Mouse (Mus musculus) midbrain, embryonic 14.5 days (tissue): Measurements from ENCODE around the gene Dirc2. TPM values are rescaled to one million over a fixed set of nuclear protein-coding genes. Genes with fewer than 3 reads are reported as not detected.

Source experiments
- ATAC-seq: fragments of 200-750 bp; cut with Nextera tagmentation; 2 replicates; pipeline ENCODE4 v1.8.0; 2017; ENCODE audit warnings: moderate number of reproducible peaks, moderate library complexity; ENCODE audit not compliant: low FRiP score, low TSS enrichment
- DNase-seq: peaks from one replicate; pipeline ENCODE4 v3.0.0-alpha.2; 2015
- H3K27ac ChIP-seq: fragments of 300-500 bp; sonication (generic); replicated peaks from 2 replicates; pipeline ENCODE4 v1.5.1; 2014; ENCODE audit warnings: mild to moderate bottlenecking, low read depth, low read length, moderate library complexity
- H3K27me3 ChIP-seq: fragments of 300-500 bp; sonication (generic); 2 replicates; pipeline ENCODE4 v1.6.1; 2014; ENCODE audit warnings: low read length, control low read depth, mixed read lengths; ENCODE audit not compliant: control insufficient read depth, insufficient read depth
- H3K36me3 ChIP-seq: fragments of 300-500 bp; sonication (generic); 2 replicates; pipeline ENCODE4 v1.6.1; 2014; ENCODE audit warnings: low read length, control low read depth; ENCODE audit not compliant: control insufficient read depth, insufficient read depth
- H3K4me1 ChIP-seq: fragments of 300-500 bp; sonication (generic); 2 replicates; pipeline ENCODE4 v1.6.1; 2014; ENCODE audit warnings: mild to moderate bottlenecking, antibody characterized with exemption, low read length, control low read depth; ENCODE audit not compliant: control insufficient read depth, insufficient read depth
- H3K4me2 ChIP-seq: fragments of 300-500 bp; sonication (generic); 2 replicates; pipeline ENCODE4 v1.6.1; 2014; ENCODE audit warnings: mild to moderate bottlenecking, low read length, moderate library complexity
- H3K4me3 ChIP-seq: fragments of 300-500 bp; sonication (generic); replicated peaks from 2 replicates; pipeline ENCODE4 v1.5.1; 2014; ENCODE audit warnings: low read depth, low read length
- H3K9ac ChIP-seq: fragments of 300-500 bp; sonication (generic); replicated peaks from 2 replicates; pipeline ENCODE4 v1.6.1; 2014; ENCODE audit warnings: mild to moderate bottlenecking, low read length, moderate library complexity
- H3K9me3 ChIP-seq: fragments of 300-500 bp; sonication (generic); 2 replicates; pipeline ENCODE4 v1.6.1; 2016; ENCODE audit warnings: low read length, control low read depth, mixed read lengths; ENCODE audit not compliant: control insufficient read depth
- WGBS: fragments of 180-500 bp; shearing (Covaris S2); extraction: QIAGEN DNeasy Blood & Tissue Kit; methylation state at CpG from one replicate; pipeline ENCODE4 v1.1.7; 2014; 5-methylcytosine and 5-hydroxymethylcytosine counted together
- polyA plus RNA-seq: library from polyadenylated mRNA; unstranded; fragments of >200 nt; fragmentation: Nextera tagmentation; extraction: Ambion mirVana; gene quantifications from 2 replicates; pipeline ENCODE4 v1.2.1, GENCODE M21; 2014

The Dirc2 gene
- polyA plus RNA-seq, 1 experiment from 2014 or later = 44.5 TPM

DNA sequence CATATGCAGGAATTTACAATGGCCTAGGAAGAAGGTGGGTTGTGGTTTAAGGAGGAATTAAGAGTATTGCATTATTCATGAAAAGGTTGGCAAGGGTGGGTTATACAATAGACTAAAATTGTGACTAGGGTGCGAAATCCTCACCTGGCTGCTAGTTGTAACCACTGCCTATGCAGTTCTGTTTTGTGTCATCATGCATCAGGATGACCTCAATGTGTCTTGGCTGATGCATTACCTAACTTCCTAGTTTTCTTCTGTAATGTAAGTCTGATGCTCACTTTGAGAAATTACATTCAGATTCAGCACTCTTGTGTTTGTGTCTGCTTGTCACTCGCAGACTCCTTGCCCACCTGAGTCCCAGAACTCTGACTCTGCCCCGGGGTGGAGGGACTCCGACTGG is 17.3 kb downstream of the Dirc2 start:
- ATAC-seq = no peak
- WGBS = 83% methylated on average over 4 of the region's 4 CpGs

DNA sequence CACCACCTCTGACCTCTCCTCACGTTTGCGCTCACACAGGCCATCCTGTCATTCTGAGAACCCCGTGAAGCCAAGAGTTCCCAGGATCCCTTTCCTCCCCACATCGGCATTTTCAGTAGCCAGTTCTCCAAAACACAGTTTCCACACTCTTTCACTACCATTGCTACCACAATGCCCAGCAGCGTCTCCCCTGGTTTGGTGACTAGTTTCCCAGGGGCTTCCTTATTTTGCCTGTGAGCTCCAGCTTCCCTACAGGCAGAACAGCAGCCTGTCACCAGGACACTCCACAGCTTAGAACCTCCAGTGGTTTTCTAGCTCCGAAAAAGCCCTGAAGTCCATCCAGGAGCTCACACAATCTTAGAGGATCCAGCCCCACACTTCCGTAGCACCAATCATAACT is 19.8 kb downstream of the Dirc2 start:
- DNase-seq (no peak), ATAC-seq (no peak)
- no peak overlapping the region for H3K4me2 ChIP-seq
- H3K9ac ChIP-seq = no peak overlapping the region
- no peaks in the 10 kb centered on the region for H3K4me1 ChIP-seq
- H3K27ac ChIP-seq = no peak overlapping the region
- H3K27me3 ChIP-seq = no peaks in the 10 kb centered on the region
- H3K36me3 ChIP-seq = no peaks in the 10 kb centered on the region; the same call in 1 of the 2 replicates
- 80% methylated on average over 7 of the region's 7 CpGs for WGBS
- H3K9me3 ChIP-seq = no peaks in the 10 kb centered on the region
- H3K4me3 ChIP-seq = no peak overlapping the region

More for the DNA sequence above, 17.3 kb downstream of the Dirc2 start:
- H3K27me3 ChIP-seq = no peaks in the 10 kb centered on the region
- no peaks in the 10 kb centered on the region for H3K4me1 ChIP-seq
- H3K36me3 ChIP-seq = no peaks in the 10 kb centered on the region; the same call in 1 of the 2 replicates
- DNase-seq = no peak
- no peaks in the 10 kb centered on the region for H3K9me3 ChIP-seq
- H3K4me2 ChIP-seq = no peak overlapping the region
- H3K27ac ChIP-seq = no peak overlapping the region
- no peak overlapping the region for H3K9ac ChIP-seq
- H3K4me3 ChIP-seq = no peak overlapping the region

DNA sequence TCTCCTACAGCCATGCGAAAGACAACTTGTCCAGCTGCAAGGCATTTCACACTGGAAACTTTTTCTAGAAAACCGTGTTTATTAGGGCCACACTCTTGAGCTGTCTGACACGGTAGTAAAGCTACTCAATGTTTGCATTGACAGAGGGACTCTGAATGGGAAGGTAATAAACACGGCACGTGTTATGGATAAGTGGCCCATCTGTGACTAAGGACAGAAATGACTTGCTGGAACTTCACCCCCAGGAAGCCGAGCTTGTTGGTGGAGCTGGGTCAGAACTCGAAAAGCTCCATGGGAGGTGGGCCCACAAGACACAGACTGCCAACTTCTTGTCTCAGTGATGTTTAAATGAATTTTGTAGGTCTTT is 20.9 kb downstream of the Dirc2 start:
- Histone ChIP-seq H3K27ac (no peak overlapping the region), H3K4me3 (no peak overlapping the region), H3K9ac (no peak overlapping the region), H3K27me3 (no peaks in the 10 kb centered on the region), H3K4me1 (no peaks in the 10 kb centered on the region), H3K36me3 (no peaks in the 10 kb centered on the region; the same call in 1 of the 2 replicates), H3K9me3 (no peaks in the 10 kb centered on the region), H3K4me2 (no peak overlapping the region)
- ATAC-seq (no peak), DNase-seq (no peak)
- 90% methylated on average over 7 of the region's 7 CpGs for WGBS

DNA sequence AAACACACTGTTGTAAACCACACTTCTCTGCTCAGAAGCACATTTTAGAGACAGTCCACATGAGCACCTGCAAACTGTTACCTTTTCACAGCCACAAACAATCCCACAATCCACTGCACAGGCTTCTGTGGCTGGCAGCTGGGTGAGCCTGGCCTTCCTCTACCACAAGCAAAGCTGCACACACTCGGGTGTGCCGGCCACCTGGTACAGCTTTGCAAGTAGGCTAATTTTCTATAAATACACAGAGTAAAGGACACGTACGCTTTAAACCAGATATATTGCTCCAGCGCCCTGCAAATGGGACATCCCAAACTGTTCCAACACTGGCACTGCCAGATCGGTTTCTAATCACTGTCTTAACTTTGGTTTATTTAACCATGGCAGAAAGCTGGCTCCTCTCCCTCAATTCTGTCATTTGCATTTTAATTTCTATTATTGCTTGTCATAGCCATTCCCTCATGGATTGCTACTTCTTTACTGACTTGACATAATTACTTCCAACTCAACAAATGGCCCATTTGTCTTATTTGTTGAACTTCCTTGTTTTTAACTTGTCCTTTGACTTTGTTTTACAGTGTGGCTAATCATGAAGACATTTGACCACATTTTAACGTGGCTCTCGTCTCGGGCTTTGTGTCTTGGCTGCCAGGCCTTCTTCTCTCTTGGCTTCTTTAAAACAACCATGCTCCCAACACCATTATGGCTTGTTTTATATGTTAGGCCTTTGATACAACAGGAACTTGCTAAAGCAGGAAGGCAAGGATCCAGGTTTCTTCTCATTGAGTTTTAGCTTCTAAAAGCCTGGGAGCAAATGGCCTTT is 21.5 kb downstream of the Dirc2 start:
- no peaks in the 10 kb centered on the region for H3K9me3 ChIP-seq
- no peaks in the 10 kb centered on the region for H3K4me1 ChIP-seq
- ATAC-seq (no peak), DNase-seq (no peak)
- H3K4me2 ChIP-seq = no peak overlapping the region
- H3K27ac ChIP-seq = no peak overlapping the region
- WGBS = 78% methylated on average over 9 of the region's 9 CpGs
- no peaks in the 10 kb centered on the region; the same call in 1 of the 2 replicates for H3K36me3 ChIP-seq
- H3K9ac ChIP-seq = no peak overlapping the region
- H3K27me3 ChIP-seq = no peaks in the 10 kb centered on the region
- H3K4me3 ChIP-seq = no peak overlapping the region

DNA sequence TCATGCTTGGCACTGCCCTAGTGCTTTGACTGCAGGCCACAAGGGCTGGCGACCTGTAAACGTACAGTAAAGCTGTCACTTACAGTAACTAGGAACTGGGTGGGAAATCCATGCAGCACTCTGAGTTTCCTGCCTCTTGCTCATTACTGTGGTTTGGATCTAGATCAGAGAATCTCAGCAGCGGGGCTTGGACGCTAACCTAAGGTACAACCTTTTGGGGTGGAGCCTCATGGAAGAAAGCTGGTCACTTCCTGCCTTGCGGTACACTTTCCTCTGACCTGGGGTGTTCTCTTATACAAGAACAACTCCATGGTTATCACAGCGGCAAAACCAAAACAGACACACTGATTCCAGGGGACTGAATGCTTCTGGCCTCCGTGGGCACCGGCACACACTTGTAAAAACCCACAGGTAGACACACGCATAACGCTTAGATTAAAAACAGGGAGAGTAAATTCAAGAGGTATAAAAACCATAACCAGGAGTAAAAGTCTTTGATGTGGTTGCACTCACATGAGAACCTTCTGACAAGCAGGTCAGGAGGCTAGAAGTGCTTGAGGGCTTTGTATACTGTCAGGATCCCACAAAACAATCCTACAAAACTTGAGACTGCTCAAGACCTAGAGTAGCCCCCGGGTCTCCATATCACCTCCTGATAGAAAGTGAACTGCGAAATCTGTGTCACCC is 26.8 kb downstream of the Dirc2 start:
- no peak overlapping the region for H3K27ac ChIP-seq
- DNase-seq = no peak
- no peak overlapping the region for H3K4me2 ChIP-seq
- WGBS = 94% methylated on average over 12 of the region's 12 CpGs
- no peaks in the 10 kb centered on the region for H3K27me3 ChIP-seq
- ATAC-seq = no peak
- peaks cover 6% of the 10 kb centered on the region; the same call in 1 of the 2 replicates for H3K4me1 ChIP-seq
- H3K9me3 ChIP-seq = no peaks in the 10 kb centered on the region
- H3K4me3 ChIP-seq = no peak overlapping the region
- no peak overlapping the region for H3K9ac ChIP-seq
- no peaks in the 10 kb centered on the region; the same call in 1 of the 2 replicates for H3K36me3 ChIP-seq

DNA sequence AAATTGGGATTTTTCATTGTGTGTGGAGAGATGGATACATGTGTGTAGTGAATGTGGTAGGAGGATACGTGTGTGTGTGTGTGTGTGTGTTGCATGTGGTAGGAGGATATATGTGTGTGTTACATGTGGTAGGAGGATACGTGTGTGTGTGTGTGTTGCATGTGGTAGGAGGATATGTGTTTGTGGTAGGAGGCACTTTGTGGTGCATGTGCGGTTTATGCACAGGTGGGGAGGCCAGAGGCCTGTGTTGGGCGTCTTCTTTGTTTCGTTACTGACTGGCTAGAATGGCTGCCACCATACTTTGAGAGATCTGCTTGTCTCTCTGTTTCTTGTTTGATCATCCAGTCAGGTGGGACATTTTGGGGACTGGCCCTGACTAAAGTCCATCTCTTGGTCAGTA is 27.5 kb downstream of the Dirc2 start:
- WGBS = 95% methylated on average over 5 of the region's 5 CpGs
- peaks cover 6% of the 10 kb centered on the region; the same call in 1 of the 2 replicates for H3K4me1 ChIP-seq
- H3K4me2 ChIP-seq = no peak overlapping the region
- no peak overlapping the region for H3K4me3 ChIP-seq
- no peaks in the 10 kb centered on the region for H3K36me3 ChIP-seq
- DNase-seq (no peak), ATAC-seq (no peak)
- H3K9me3 ChIP-seq = no peaks in the 10 kb centered on the region
- no peak overlapping the region for H3K9ac ChIP-seq
- H3K27ac ChIP-seq = no peak overlapping the region
- H3K27me3 ChIP-seq = no peaks in the 10 kb centered on the region

DNA sequence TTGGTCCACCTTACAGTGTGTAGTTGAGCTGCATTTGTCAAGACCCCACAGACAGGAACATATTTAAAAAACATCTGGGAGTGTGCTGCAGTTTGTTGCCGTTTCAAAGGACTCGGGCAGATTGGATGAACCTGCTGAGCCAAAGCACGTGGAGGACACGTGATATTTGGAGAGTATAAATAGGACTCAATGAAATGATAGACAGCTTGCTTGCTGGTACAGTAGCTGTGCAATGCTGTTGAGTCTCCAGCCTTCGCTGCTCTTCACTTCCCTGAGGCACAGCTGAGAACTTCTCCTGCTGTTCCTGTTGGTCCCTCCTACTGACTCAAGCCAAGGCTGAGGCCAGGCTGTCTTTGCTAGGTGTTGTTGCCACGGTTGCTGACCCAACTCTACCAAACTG is 28.2 kb downstream of the Dirc2 start:
- WGBS = 88% methylated on average over 6 of the region's 6 CpGs
- H3K9me3 ChIP-seq = no peaks in the 10 kb centered on the region
- no peak for ATAC-seq
- H3K4me1 ChIP-seq = peaks cover 6% of the 10 kb centered on the region; the same call in 1 of the 2 replicates
- H3K9ac ChIP-seq = no peak overlapping the region
- no peak overlapping the region for H3K4me3 ChIP-seq
- no peak overlapping the region for H3K4me2 ChIP-seq
- no peak overlapping the region for H3K27ac ChIP-seq
- no peaks in the 10 kb centered on the region for H3K27me3 ChIP-seq
- no peaks in the 10 kb centered on the region for H3K36me3 ChIP-seq
- DNase-seq = no peak

DNA sequence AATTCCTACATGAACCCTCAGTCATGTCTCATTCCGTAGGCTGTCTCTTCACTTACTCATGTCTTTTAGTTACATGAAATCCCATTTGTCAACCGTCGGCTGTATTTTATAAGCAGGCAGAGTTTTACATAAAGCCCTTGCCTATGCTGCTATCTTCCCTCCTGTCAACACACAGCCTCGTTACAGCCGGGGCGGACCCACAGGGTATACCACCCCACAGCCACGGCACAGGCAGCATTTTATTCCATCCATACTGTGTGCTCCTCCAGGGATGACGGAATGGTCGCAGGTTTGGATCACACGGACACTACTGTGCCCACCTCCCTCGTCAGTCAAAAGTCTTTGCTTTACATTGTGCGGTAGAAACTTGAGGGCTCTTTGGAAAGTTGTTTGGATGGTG is 28.8 kb downstream of the Dirc2 start:
- H3K36me3 ChIP-seq = no peaks in the 10 kb centered on the region
- no peak for DNase-seq
- peaks cover 6% of the 10 kb centered on the region; the same call in 1 of the 2 replicates for H3K4me1 ChIP-seq
- no peak for ATAC-seq
- H3K27me3 ChIP-seq = no peaks in the 10 kb centered on the region
- WGBS = 84% methylated on average over 12 of the region's 12 CpGs
- no peak overlapping the region for H3K4me3 ChIP-seq
- H3K9me3 ChIP-seq = no peaks in the 10 kb centered on the region
- no peak overlapping the region for H3K9ac ChIP-seq
- H3K27ac ChIP-seq = no peak overlapping the region
- H3K4me2 ChIP-seq = no peak overlapping the region
